Mouse (Mus musculus): ENCODE results near the gene Hat1. TPM values are rescaled to one million over a fixed set of nuclear protein-coding genes. Genes with fewer than 3 reads are reported as not detected.

Gene Hat1
- polyA plus RNA-seq, 1 experiment from 2014 or later, result 228 TPM

DNA sequence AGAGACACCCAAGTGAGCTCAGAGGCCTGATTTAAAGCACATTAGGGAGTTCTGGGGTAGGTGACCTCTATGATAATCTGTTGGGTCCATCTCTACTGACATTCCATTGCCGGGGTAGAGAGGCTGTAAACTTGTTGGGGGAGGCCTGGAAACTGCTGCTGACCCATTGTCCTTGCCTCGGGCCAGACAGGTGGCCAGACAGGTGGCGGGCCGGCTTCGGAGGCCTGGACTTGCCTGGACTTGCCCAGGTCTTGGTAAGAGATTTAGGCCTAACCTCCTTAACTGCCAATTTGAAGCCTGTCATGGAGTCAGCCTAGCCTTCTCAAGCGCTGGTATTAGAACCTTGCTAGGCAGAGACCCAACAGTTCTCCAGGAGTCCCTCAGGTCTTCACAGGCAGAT is 992 bp upstream of the Hat1 start:
- DNase-seq (ENCODE audit: low spot score) (no peak), ATAC-seq (replicated peaks; ENCODE audit: low FRiP score) (no peak)
- no peaks in the 10 kb centered on the region; the same call in 1 of the 2 replicates for H3K4me1 ChIP-seq (replicated peaks; ENCODE audit: control insufficient read depth, insufficient read depth, low read length)
- 93% methylated on average over 6 of the region's 6 CpGs for WGBS
- peaks cover under 1% of the 10 kb centered on the region; the same call in 1 of the 2 replicates for H3K36me3 ChIP-seq (ENCODE audit: control insufficient read depth, insufficient read depth, low read length)
- no peak overlapping the region for H3K4me3 ChIP-seq (ENCODE audit: low read depth, low read length)
- no peak overlapping the region for H3K27ac ChIP-seq (ENCODE audit: low read depth, low read length)
- no peaks in the 10 kb centered on the region for H3K9me3 ChIP-seq (ENCODE audit: control insufficient read depth, low read length)
- no peak overlapping the region for H3K4me2 ChIP-seq (ENCODE audit: low read depth, low read length, severe bottlenecking)
- H3K9ac ChIP-seq (ENCODE audit: low read length), result no peak overlapping the region; the same call in 1 of the 2 replicates
- no peaks in the 10 kb centered on the region for H3K27me3 ChIP-seq (ENCODE audit: control insufficient read depth, insufficient read depth, low read length)

- Histone ChIP-seq H3K9me3 (ENCODE audit: control insufficient read depth, low read length) (no peaks in the 10 kb centered on the region), H3K9ac (ENCODE audit: low read length) (peak overlapping the region; percentile 86), H3K27me3 (ENCODE audit: control insufficient read depth, insufficient read depth, low read length) (no peaks in the 10 kb centered on the region), H3K4me1 (replicated peaks; ENCODE audit: control insufficient read depth, insufficient read depth, low read length) (no peaks in the 10 kb centered on the region; the same call in 1 of the 2 replicates), H3K4me3 (ENCODE audit: low read depth, low read length) (peak overlapping the region; percentile 79), H3K36me3 (ENCODE audit: control insufficient read depth, insufficient read depth, low read length) (peaks cover 2% of the 10 kb centered on the region; the same call in 1 of the 2 replicates), H3K4me2 (ENCODE audit: low read depth, low read length, severe bottlenecking) (peak overlapping the region; percentile 61), H3K27ac (ENCODE audit: low read depth, low read length) (no peak overlapping the region)
- 67% methylated on average over 9 of the region's 9 CpGs for WGBS
- DNase-seq (ENCODE audit: low spot score) (no peak), ATAC-seq (replicated peaks; ENCODE audit: low FRiP score) (no peak)
Measured at GRCm38 (mm10) chr2:71389864-71390263, 1.1 kb downstream of the Hat1 start.

DNA sequence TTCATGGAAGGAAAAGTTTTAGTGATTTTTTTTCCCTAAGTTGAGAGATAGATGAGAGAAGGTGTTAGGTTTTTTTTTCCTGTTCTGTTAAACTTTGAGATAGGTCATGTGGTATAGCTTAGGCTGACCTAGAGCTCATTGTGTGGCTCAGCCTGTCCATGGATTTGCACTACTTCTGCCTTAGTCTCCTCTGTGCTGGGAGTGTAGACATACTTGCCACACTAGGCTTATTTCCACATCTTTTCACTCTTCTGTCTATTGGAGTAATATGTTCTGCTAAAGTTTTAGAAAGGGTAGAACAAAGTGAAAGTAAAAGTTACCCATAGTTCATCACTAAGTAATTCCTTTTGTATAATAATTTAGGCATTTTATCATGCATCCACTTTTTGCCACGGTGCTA is 16.9 kb downstream of the Hat1 start:
- Histone ChIP-seq H3K27ac (ENCODE audit: low read depth, low read length) (no peak overlapping the region), H3K4me3 (ENCODE audit: low read depth, low read length) (no peak overlapping the region), H3K27me3 (ENCODE audit: control insufficient read depth, insufficient read depth, low read length) (no peaks in the 10 kb centered on the region), H3K9ac (ENCODE audit: low read length) (no peak overlapping the region), H3K9me3 (ENCODE audit: control insufficient read depth, low read length) (no peaks in the 10 kb centered on the region), H3K4me1 (replicated peaks; ENCODE audit: control insufficient read depth, insufficient read depth, low read length) (no peaks in the 10 kb centered on the region), H3K36me3 (ENCODE audit: control insufficient read depth, insufficient read depth, low read length) (peaks cover 3% of the 10 kb centered on the region; the same call in 1 of the 2 replicates), H3K4me2 (ENCODE audit: low read depth, low read length, severe bottlenecking) (no peak overlapping the region)
- no peak for ATAC-seq (replicated peaks; ENCODE audit: low FRiP score)
- WGBS, result 98% methylated on average over 1 of the region's 1 CpGs
- DNase-seq (ENCODE audit: low spot score), result no peak

- 21% methylated on average over 3 of the region's 3 CpGs for WGBS
- DNase-seq (ENCODE audit: low spot score), result no peak
- no peaks in the 10 kb centered on the region for H3K9me3 ChIP-seq (ENCODE audit: control insufficient read depth, low read length)
- no peak overlapping the region for H3K9ac ChIP-seq (ENCODE audit: low read length)
- H3K27ac ChIP-seq (ENCODE audit: low read depth, low read length), result no peak overlapping the region
- H3K4me3 ChIP-seq (ENCODE audit: low read depth, low read length), result no peak overlapping the region
- H3K4me1 ChIP-seq (replicated peaks; ENCODE audit: control insufficient read depth, insufficient read depth, low read length), result no peaks in the 10 kb centered on the region; the same call in 1 of the 2 replicates
- ATAC-seq (replicated peaks; ENCODE audit: low FRiP score), result peak; percentile 52
- peaks cover 2% of the 10 kb centered on the region; the same call in 1 of the 2 replicates for H3K27me3 ChIP-seq (ENCODE audit: control insufficient read depth, insufficient read depth, low read length)
- H3K4me2 ChIP-seq (ENCODE audit: low read depth, low read length, severe bottlenecking), result no peak overlapping the region
- H3K36me3 ChIP-seq (ENCODE audit: control insufficient read depth, insufficient read depth, low read length), result no peaks in the 10 kb centered on the region; the same call in 1 of the 2 replicates
Measured at GRCm38 (mm10) chr2:71418760-71419280, 30.1 kb downstream of the Hat1 start.

DNA sequence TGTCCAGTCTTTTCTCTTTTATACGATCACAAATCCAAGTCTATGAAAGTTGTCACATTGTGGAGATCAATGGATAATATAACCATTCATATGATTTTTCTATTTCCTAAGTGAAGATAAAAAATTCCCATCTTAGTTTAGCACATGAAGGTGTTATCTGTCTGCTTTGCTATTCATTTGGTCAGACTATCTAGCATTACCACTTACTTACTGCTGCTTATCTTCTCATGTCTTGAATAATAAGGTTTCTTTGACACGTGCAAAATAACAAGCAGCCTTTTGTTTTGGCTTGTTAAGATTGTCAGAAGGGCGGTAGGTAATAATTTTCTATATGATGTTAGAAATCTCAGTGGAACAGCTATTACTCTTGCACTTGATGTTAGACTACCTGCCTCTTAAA is 30.6 kb downstream of the Hat1 start:
- Histone ChIP-seq H3K4me1 (replicated peaks; ENCODE audit: control insufficient read depth, insufficient read depth, low read length) (no peaks in the 10 kb centered on the region; the same call in 1 of the 2 replicates), H3K27ac (ENCODE audit: low read depth, low read length) (peak overlapping the region; percentile 2; the same call in 1 of the 2 replicates), H3K27me3 (ENCODE audit: control insufficient read depth, insufficient read depth, low read length) (peaks cover 2% of the 10 kb centered on the region; the same call in 1 of the 2 replicates), H3K36me3 (ENCODE audit: control insufficient read depth, insufficient read depth, low read length) (no peaks in the 10 kb centered on the region; the same call in 1 of the 2 replicates), H3K9ac (ENCODE audit: low read length) (no peak overlapping the region), H3K4me3 (ENCODE audit: low read depth, low read length) (no peak overlapping the region), H3K9me3 (ENCODE audit: control insufficient read depth, low read length) (no peaks in the 10 kb centered on the region), H3K4me2 (ENCODE audit: low read depth, low read length, severe bottlenecking) (no peak overlapping the region)
- no peak for ATAC-seq (replicated peaks; ENCODE audit: low FRiP score)
- WGBS, result 40% methylated on average over 3 of the region's 3 CpGs
- DNase-seq (ENCODE audit: low spot score), result no peak

- H3K4me3 ChIP-seq (ENCODE audit: low read depth, low read length), result no peak overlapping the region
- no peak overlapping the region for H3K4me2 ChIP-seq (ENCODE audit: low read depth, low read length, severe bottlenecking)
- no peaks in the 10 kb centered on the region; the same call in 1 of the 2 replicates for H3K4me1 ChIP-seq (replicated peaks; ENCODE audit: control insufficient read depth, insufficient read depth, low read length)
- DNase-seq (ENCODE audit: low spot score) (peak; percentile 60), ATAC-seq (replicated peaks; ENCODE audit: low FRiP score) (peak; percentile 93)
- H3K27ac ChIP-seq (ENCODE audit: low read depth, low read length), result peak overlapping the region; percentile 46; the same call in 1 of the 2 replicates
- H3K36me3 ChIP-seq (ENCODE audit: control insufficient read depth, insufficient read depth, low read length), result no peaks in the 10 kb centered on the region; the same call in 1 of the 2 replicates
- H3K27me3 ChIP-seq (ENCODE audit: control insufficient read depth, insufficient read depth, low read length), result peaks cover 2% of the 10 kb centered on the region; the same call in 1 of the 2 replicates
- H3K9me3 ChIP-seq (ENCODE audit: control insufficient read depth, low read length), result no peaks in the 10 kb centered on the region
- no peak overlapping the region for H3K9ac ChIP-seq (ENCODE audit: low read length)
- 25% methylated on average over 9 of the region's 9 CpGs for whole genome bisulfite sequencing
Measured at GRCm38 (mm10) chr2:71420895-71421425, 32.2 kb downstream of the Hat1 start.

DNA sequence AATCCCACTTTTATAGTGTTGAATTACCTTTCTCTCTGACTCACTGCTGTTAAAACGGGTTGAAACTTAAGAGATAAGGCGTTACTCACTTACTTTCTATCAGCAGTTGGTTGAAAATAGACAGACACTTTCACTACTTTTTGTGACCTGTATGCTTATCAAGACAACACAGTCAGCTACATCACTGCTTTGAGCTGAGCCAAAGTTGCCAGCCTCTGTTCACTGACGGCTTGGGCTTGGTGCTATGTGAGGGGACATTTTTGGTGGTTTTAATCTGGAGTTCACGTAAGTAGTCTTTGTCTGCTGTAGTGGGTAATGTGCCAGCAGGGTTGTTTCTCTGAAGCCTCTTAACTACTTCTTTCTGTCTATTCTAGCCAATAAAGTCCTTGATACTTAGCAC is 35.8 kb downstream of the Hat1 start:
- 78% methylated on average over 4 of the region's 4 CpGs for WGBS
- Histone ChIP-seq H3K36me3 (ENCODE audit: control insufficient read depth, insufficient read depth, low read length) (no peaks in the 10 kb centered on the region; the same call in 1 of the 2 replicates), H3K4me3 (ENCODE audit: low read depth, low read length) (no peak overlapping the region), H3K9me3 (ENCODE audit: control insufficient read depth, low read length) (no peaks in the 10 kb centered on the region), H3K27ac (ENCODE audit: low read depth, low read length) (no peak overlapping the region), H3K9ac (ENCODE audit: low read length) (no peak overlapping the region), H3K4me2 (ENCODE audit: low read depth, low read length, severe bottlenecking) (no peak overlapping the region), H3K4me1 (replicated peaks; ENCODE audit: control insufficient read depth, insufficient read depth, low read length) (no peaks in the 10 kb centered on the region; the same call in 1 of the 2 replicates), H3K27me3 (ENCODE audit: control insufficient read depth, insufficient read depth, low read length) (peaks cover 2% of the 10 kb centered on the region; the same call in 1 of the 2 replicates)
- no peak for DNase-seq (ENCODE audit: low spot score)
- no peak for ATAC-seq (replicated peaks; ENCODE audit: low FRiP score)

DNA sequence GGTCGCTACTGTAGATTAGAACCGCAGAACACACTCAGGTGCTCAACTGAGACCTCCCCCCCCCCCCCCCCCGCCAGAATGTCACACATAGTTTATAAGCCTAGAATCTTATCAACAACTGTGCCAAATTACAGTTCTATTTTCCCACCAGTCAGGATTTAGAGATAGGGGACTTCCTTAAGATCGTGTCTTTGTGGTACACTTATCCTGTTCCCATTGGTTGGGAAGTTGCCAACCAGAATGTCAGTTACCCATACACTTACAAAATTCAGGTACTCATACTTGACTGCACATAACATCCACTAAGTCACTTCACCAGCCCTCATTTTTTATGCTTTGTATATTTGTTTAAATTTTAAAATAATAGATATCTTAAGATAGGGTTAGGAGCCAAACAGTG is 46.7 kb downstream of the Hat1 start:
- no peak overlapping the region for H3K4me2 ChIP-seq (ENCODE audit: low read depth, low read length, severe bottlenecking)
- no peak for ATAC-seq (replicated peaks; ENCODE audit: low FRiP score)
- no peak for DNase-seq (ENCODE audit: low spot score)
- H3K9me3 ChIP-seq (ENCODE audit: control insufficient read depth, low read length), result no peaks in the 10 kb centered on the region
- no peaks in the 10 kb centered on the region for H3K27me3 ChIP-seq (ENCODE audit: control insufficient read depth, insufficient read depth, low read length)
- H3K27ac ChIP-seq (ENCODE audit: low read depth, low read length), result no peak overlapping the region
- no peak overlapping the region for H3K9ac ChIP-seq (ENCODE audit: low read length)
- no peak overlapping the region for H3K4me3 ChIP-seq (ENCODE audit: low read depth, low read length)
- WGBS, result 93% methylated on average over 4 of the region's 4 CpGs
- H3K36me3 ChIP-seq (ENCODE audit: control insufficient read depth, insufficient read depth, low read length), result peaks cover 8% of the 10 kb centered on the region; the same call in 1 of the 2 replicates
- H3K4me1 ChIP-seq (replicated peaks; ENCODE audit: control insufficient read depth, insufficient read depth, low read length), result no peaks in the 10 kb centered on the region

Measured in forebrain, embryonic 11.5 days (tissue).